Mouse (Mus musculus): ENCODE results near the gene Kcnj13. TPM values are rescaled to one million over a fixed set of nuclear protein-coding genes. Genes with fewer than 3 reads are reported as not detected.

Gene Kcnj13
- polyA plus RNA-seq (2012; rRNA removed), result not detected in 2 replicates

DNA sequence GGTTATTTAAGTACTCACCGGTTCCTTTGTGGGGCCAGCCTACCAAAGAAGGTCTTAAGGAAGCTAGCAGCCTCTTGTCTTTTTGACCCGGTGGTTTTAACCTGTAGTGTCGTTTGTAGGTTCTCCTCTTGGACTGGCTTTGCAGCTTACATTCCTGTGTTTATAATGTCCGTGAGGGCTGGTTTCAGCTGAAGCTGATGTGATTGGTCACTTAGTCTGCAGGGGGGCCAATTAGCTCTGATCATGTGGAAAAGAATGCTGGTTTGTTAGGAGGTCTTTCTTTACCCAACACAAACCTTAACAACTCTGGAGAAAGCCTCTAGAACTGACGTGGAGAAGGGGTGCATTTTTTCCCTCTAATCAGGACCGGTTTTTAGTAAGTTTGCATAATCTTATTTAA is at the start of gene Kcnj13:
TSS of gene Kcnj13 (minus strand) at position 136 of the 400 bp plus-strand sequence.
- peaks cover 1% of the 10 kb centered on the region; the same call in 1 of the 2 replicates for H3K36me3 ChIP-seq (ENCODE audit: control insufficient read depth, insufficient read depth, low read length)
- no peaks in the 10 kb centered on the region for H3K4me1 ChIP-seq (ENCODE audit: control insufficient read depth, insufficient read depth, insufficient read length)
- DNase-seq (ENCODE audit: low read depth in 1 of 2, low spot score in 2 of 2), result no peak
- TF ChIP-seq CTCF (IDR thresholded peaks at IDR 0.05; ENCODE audit: extremely low read depth, insufficient read depth, insufficient read length, insufficient replicate concordance), result no peak
- no peak for TF ChIP-seq POLR2A (IDR thresholded peaks at IDR 0.05; ENCODE audit: low read depth, low read length)
- 89% methylated on average over 6 of the region's 6 CpGs for WGBS
- H3K27me3 ChIP-seq (ENCODE audit: control insufficient read depth, insufficient read depth, low read length), result no peaks in the 10 kb centered on the region
- H3K27ac ChIP-seq (ENCODE audit: insufficient read depth, low read length), result no peak within 1 kb of the TSS
- H3K4me3 ChIP-seq (ENCODE audit: extremely low read depth, insufficient read depth, insufficient read length), result no peak within 1 kb of the TSS

DNA sequence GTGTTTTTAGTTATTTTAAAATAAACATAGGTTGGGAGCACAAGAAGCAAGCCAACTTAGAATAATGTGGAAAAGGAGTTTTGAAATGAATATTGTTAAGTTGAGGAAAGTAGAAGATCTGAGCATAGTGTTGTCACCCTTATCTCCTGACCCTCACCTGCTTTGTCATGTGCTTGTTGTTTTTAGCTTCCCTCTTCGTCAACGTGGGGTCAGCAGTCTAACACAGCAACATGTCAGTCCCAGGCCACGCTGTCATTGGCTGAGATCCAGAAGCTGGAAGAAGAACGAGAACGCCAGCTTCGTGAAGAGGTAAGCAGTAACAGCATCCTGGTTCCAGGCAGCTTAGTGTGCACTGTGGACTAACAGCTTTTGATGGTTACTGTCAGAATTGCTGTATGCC is 42.1 kb upstream of the Kcnj13 start:
- Histone ChIP-seq H3K27ac (ENCODE audit: insufficient read depth, low read length) (no peak overlapping the region), H3K36me3 (ENCODE audit: control insufficient read depth, insufficient read depth, low read length) (peaks cover 49% of the 10 kb centered on the region), H3K27me3 (ENCODE audit: control insufficient read depth, insufficient read depth, low read length) (no peaks in the 10 kb centered on the region), H3K4me1 (ENCODE audit: control insufficient read depth, insufficient read depth, insufficient read length) (no peaks in the 10 kb centered on the region), H3K4me3 (ENCODE audit: extremely low read depth, insufficient read depth, insufficient read length) (no peak overlapping the region)
- 92% methylated on average over 6 of the region's 6 CpGs for WGBS
- TF ChIP-seq POLR2A (IDR thresholded peaks at IDR 0.05; ENCODE audit: low read depth, low read length), result no peak
- no peak for TF ChIP-seq CTCF (IDR thresholded peaks at IDR 0.05; ENCODE audit: extremely low read depth, insufficient read depth, insufficient read length, insufficient replicate concordance)
- no peak for DNase-seq (ENCODE audit: low read depth in 1 of 2, low spot score in 2 of 2)

DNA sequence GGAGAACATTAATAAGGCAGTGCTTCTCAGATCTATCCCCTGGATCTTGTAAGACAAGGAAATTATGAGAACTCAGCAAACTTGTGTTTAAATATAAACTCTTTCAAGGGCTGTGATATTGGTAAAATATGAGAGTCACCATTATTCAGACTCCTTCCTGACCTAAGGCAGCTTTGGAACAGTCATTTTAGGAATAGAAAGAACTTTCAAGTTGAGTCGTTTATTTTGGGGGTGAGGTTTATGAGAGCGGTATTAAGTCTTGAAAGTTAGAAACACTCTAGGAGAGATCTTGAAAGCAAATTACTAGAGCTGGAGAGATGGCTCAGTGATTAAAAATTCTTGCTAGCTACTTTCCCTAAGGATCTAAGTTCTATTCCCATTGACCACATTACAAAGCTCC is 40.6 kb upstream of the Kcnj13 start:
- Histone ChIP-seq H3K36me3 (ENCODE audit: control insufficient read depth, insufficient read depth, low read length) (peaks cover 44% of the 10 kb centered on the region), H3K27me3 (ENCODE audit: control insufficient read depth, insufficient read depth, low read length) (no peaks in the 10 kb centered on the region), H3K27ac (ENCODE audit: insufficient read depth, low read length) (no peak overlapping the region), H3K4me1 (ENCODE audit: control insufficient read depth, insufficient read depth, insufficient read length) (no peaks in the 10 kb centered on the region), H3K4me3 (ENCODE audit: extremely low read depth, insufficient read depth, insufficient read length) (no peak overlapping the region)
- DNase-seq (ENCODE audit: low read depth in 1 of 2, low spot score in 2 of 2), result no peak
- 90% methylated on average over 2 of the region's 2 CpGs for WGBS
- TF ChIP-seq CTCF (IDR thresholded peaks at IDR 0.05; ENCODE audit: extremely low read depth, insufficient read depth, insufficient read length, insufficient replicate concordance), result no peak
- TF ChIP-seq POLR2A (IDR thresholded peaks at IDR 0.05; ENCODE audit: low read depth, low read length), result no peak

DNA sequence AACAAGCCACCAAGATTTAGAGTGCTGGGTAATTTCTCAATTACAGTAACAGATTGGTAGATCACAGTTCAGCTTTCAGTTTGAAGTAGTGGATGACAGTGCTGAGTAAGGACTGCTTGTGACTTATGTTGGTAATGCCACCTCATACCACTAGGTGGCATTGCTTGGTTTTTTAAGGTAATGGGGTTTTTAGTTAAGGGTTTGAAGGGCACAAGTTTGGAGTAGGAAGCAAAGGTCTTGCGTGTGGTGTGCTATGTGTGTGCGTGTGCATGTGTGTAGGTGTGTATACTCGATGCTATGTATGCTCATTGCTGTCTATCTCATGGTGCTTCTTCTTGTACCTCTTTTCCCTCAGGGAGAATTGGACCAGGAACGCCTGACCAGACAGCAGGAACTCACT is 24.2 kb upstream of the Kcnj13 start:
- Histone ChIP-seq H3K4me1 (ENCODE audit: control insufficient read depth, insufficient read depth, insufficient read length) (no peaks in the 10 kb centered on the region), H3K27ac (ENCODE audit: insufficient read depth, low read length) (no peak overlapping the region), H3K4me3 (ENCODE audit: extremely low read depth, insufficient read depth, insufficient read length) (no peak overlapping the region), H3K27me3 (ENCODE audit: control insufficient read depth, insufficient read depth, low read length) (no peaks in the 10 kb centered on the region), H3K36me3 (ENCODE audit: control insufficient read depth, insufficient read depth, low read length) (peaks cover 20% of the 10 kb centered on the region)
- TF ChIP-seq POLR2A (IDR thresholded peaks at IDR 0.05; ENCODE audit: low read depth, low read length) (no peak), CTCF (IDR thresholded peaks at IDR 0.05; ENCODE audit: extremely low read depth, insufficient read depth, insufficient read length, insufficient replicate concordance) (no peak)
- WGBS, result 73% methylated on average over 4 of the region's 4 CpGs
- peak in 1 of 2 experiments; percentile 59 for DNase-seq (ENCODE audit: low read depth in 1 of 2, low spot score in 2 of 2)

DNA sequence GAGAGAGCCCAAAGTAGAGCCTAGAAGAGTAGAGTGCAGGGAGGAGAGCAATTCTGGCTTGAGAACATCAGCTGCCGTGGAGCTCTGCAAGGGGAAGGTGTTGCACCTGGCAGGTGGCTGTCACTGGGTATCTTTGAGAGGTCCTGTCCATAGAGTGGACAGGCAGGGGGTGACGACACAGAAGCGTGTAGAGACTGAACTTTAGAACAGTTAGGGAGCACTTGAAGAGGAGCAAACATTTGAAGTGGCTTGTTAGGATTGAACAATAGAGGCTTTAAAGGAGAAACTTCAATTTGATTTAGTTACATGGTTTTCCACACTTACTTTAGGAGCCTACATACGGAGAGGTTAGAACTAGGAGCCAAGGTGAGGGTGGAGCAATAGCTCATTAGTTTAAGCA is 14.9 kb upstream of the Kcnj13 start:
- Histone ChIP-seq H3K27ac (ENCODE audit: insufficient read depth, low read length) (no peak overlapping the region), H3K36me3 (ENCODE audit: control insufficient read depth, insufficient read depth, low read length) (peaks cover 37% of the 10 kb centered on the region), H3K4me3 (ENCODE audit: extremely low read depth, insufficient read depth, insufficient read length) (no peak overlapping the region), H3K27me3 (ENCODE audit: control insufficient read depth, insufficient read depth, low read length) (no peaks in the 10 kb centered on the region), H3K4me1 (ENCODE audit: control insufficient read depth, insufficient read depth, insufficient read length) (no peaks in the 10 kb centered on the region)
- TF ChIP-seq POLR2A (IDR thresholded peaks at IDR 0.05; ENCODE audit: low read depth, low read length), result no peak
- no peak for TF ChIP-seq CTCF (IDR thresholded peaks at IDR 0.05; ENCODE audit: extremely low read depth, insufficient read depth, insufficient read length, insufficient replicate concordance)
- DNase-seq (ENCODE audit: low read depth in 1 of 2, low spot score in 2 of 2), result no peak
- WGBS, result 92% methylated on average over 4 of the region's 4 CpGs

DNA sequence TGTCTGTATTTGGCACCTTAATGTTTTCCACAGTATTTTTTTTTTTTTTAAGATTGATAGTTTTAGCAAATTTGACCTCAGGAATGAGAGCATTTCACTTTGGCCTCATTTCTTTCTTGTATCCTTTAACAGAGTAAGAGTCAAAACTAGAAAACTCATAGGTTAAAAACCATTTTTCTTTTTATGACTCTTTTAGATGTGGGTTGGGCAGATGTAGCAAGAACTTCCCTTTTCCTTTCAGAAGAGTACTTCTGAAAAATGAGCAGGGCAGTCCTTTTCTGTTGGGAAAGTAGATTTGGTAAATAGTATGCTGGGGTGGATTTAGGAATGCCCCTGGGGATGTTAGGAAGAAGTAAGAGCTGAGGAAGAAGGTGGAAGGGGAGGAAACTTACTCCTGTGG is 11.5 kb upstream of the Kcnj13 start:
- TF ChIP-seq POLR2A (IDR thresholded peaks at IDR 0.05; ENCODE audit: low read depth, low read length), result no peak
- no peak for TF ChIP-seq CTCF (IDR thresholded peaks at IDR 0.05; ENCODE audit: extremely low read depth, insufficient read depth, insufficient read length, insufficient replicate concordance)
- Histone ChIP-seq H3K27ac (ENCODE audit: insufficient read depth, low read length) (no peak overlapping the region), H3K4me3 (ENCODE audit: extremely low read depth, insufficient read depth, insufficient read length) (no peak overlapping the region), H3K36me3 (ENCODE audit: control insufficient read depth, insufficient read depth, low read length) (peaks cover 34% of the 10 kb centered on the region), H3K4me1 (ENCODE audit: control insufficient read depth, insufficient read depth, insufficient read length) (no peaks in the 10 kb centered on the region), H3K27me3 (ENCODE audit: control insufficient read depth, insufficient read depth, low read length) (no peaks in the 10 kb centered on the region)
- DNase-seq (ENCODE audit: low read depth in 1 of 2, low spot score in 2 of 2), result no peak

DNA sequence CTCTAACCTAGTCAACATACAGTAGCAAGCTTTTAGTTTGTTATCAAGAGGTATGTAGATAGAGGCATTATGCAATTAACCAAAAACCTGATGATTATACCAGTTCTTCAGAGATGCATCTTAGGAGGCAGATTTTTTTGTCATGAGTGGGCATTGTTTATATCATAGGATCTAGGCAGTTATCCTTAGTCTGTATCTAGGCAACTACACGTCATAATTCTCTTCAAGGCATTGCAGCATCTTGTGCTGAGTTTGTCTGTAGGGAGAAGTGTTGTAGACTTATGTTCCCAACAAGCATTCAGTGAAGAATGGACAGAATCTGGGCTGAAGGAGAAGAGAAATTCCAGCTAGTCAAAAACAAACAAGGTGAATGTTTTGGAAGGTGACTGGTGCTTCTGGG is 10.2 kb upstream of the Kcnj13 start:
- TF ChIP-seq CTCF (IDR thresholded peaks at IDR 0.05; ENCODE audit: extremely low read depth, insufficient read depth, insufficient read length, insufficient replicate concordance) (no peak), POLR2A (IDR thresholded peaks at IDR 0.05; ENCODE audit: low read depth, low read length) (no peak)
- 95% methylated on average over 1 of the region's 1 CpGs for WGBS
- H3K36me3 ChIP-seq (ENCODE audit: control insufficient read depth, insufficient read depth, low read length), result peaks cover 31% of the 10 kb centered on the region

More for the DNA sequence above, 10.2 kb upstream of the Kcnj13 start:
- no peaks in the 10 kb centered on the region for H3K27me3 ChIP-seq (ENCODE audit: control insufficient read depth, insufficient read depth, low read length)
- no peak overlapping the region for H3K4me3 ChIP-seq (ENCODE audit: extremely low read depth, insufficient read depth, insufficient read length)
- DNase-seq (ENCODE audit: low read depth in 1 of 2, low spot score in 2 of 2), result no peak
- H3K4me1 ChIP-seq (ENCODE audit: control insufficient read depth, insufficient read depth, insufficient read length), result no peaks in the 10 kb centered on the region
- H3K27ac ChIP-seq (ENCODE audit: insufficient read depth, low read length), result no peak overlapping the region
